Comparison of ENCODE assay signal across 19 mouse cellular contexts in genomic region chr6:135149722-135150121, GRCm38 (mm10). TPM values are rescaled to one million over a fixed set of nuclear protein-coding genes. Genes with fewer than 3 reads are reported as not detected.
DNase-seq lines count a peak whose midpoint lies in the region; ATAC-seq and TF ChIP-seq lines count a peak whose summit lies in the region.
"Had no signal": no experiment of that assay in that cellular context is flagged by ENCODE, and none has a peak within 500 bp of the region (broad histone marks: within the 10 kb centered on the region; RNA-seq: fewer than 3 reads in every experiment).

No protein-coding gene starts in this region.

- H3K4me1 ChIP-seq in heart, embryonic 14.5 days (ENCODE audit: control insufficient read depth in 2 of 2, insufficient read depth in 2 of 2, low read length in 2 of 2), result no peaks in the 10 kb centered on the region
- H3K4me1 ChIP-seq in midbrain, embryonic 13.5 days (replicated peaks), result no peaks in the 10 kb centered on the region
- no peaks in the 10 kb centered on the region for H3K4me1 ChIP-seq in midbrain, postnatal 0 days (ENCODE audit: insufficient read depth, low read length)
- H3K4me1 ChIP-seq: neural tube, embryonic 12.5 days had no signal

- 0 out of 2 replicates have a peak, but pooled peaks have one; percentile 14 for ATAC-seq in heart, embryonic 14.5 days (ENCODE audit: insufficient number of reproducible peaks, insufficient read depth, low FRiP score, low read depth)
- peak; percentile 35 for ATAC-seq in midbrain, embryonic 13.5 days
- no peak for ATAC-seq in midbrain, postnatal 0 days (ENCODE audit: low FRiP score)

- DNase-seq in heart, adult 8-10 months (ENCODE audit: low spot score), result no peak
- no peak for DNase-seq in layer of hippocampus, adult 2 months (ENCODE audit: low spot score in 2 of 2)
- DNase-seq in layer of hippocampus, adult 18-20 months (ENCODE audit: low spot score in 2 of 2), result no peak
- no peak for DNase-seq in midbrain, postnatal 0 days (ENCODE audit: low spot score)
- DNase-seq in thymus, postnatal 25 days, result no peak
- DNase-seq: cerebellum, adult 11-12 months; gastrocnemius, postnatal 14 days; heart, adult 2 months; right cerebral cortex, adult 18-20 months had no signal

- no peaks in the 10 kb centered on the region for H3K36me3 ChIP-seq in heart, embryonic 14.5 days (ENCODE audit: control insufficient read depth, insufficient read depth, low read length)
- H3K36me3 ChIP-seq in midbrain, embryonic 13.5 days, result no peaks in the 10 kb centered on the region
- no peaks in the 10 kb centered on the region for H3K36me3 ChIP-seq in midbrain, postnatal 0 days (ENCODE audit: insufficient read depth, low read length)
- H3K36me3 ChIP-seq: limb, embryonic 12.5 days; neural tube, embryonic 12.5 days had no signal

- no peak overlapping the region for H3K4me2 ChIP-seq in heart, embryonic 14.5 days (ENCODE audit: low read length)
- no peak overlapping the region for H3K4me2 ChIP-seq in midbrain, embryonic 13.5 days (replicated peaks)
- H3K4me2 ChIP-seq in midbrain, postnatal 0 days (ENCODE audit: low read depth, low read length, poor library complexity, severe bottlenecking), result no peak overlapping the region
- H3K4me2 ChIP-seq: limb, embryonic 12.5 days; neural tube, embryonic 12.5 days had no signal

- H3K4me3 ChIP-seq in heart, embryonic 14.5 days (ENCODE audit: control insufficient read depth in 1 of 2, insufficient read depth in 1 of 2, low read depth in 1 of 2, low read length in 2 of 2), result no peak overlapping the region
- H3K4me3 ChIP-seq in layer of hippocampus, adult 2 months, result no peak overlapping the region
- no peak overlapping the region for H3K4me3 ChIP-seq in midbrain, embryonic 13.5 days (replicated peaks)
- H3K4me3 ChIP-seq in midbrain, postnatal 0 days (ENCODE audit: low read depth, low read length), result no peak overlapping the region
- H3K4me3 ChIP-seq: heart, adult 2 months; limb, embryonic 12.5 days; neural tube, embryonic 12.5 days had no signal

- H3K9me3 ChIP-seq in heart, embryonic 14.5 days (ENCODE audit: control insufficient read depth, low read length), result no peaks in the 10 kb centered on the region
- no peaks in the 10 kb centered on the region for H3K9me3 ChIP-seq in midbrain, embryonic 13.5 days
- H3K9me3 ChIP-seq in midbrain, postnatal 0 days (ENCODE audit: low read length), result no peaks in the 10 kb centered on the region
- H3K9me3 ChIP-seq: neural tube, embryonic 12.5 days had no signal

- 72% methylated on average over 4 of the region's 4 CpGs for WGBS in heart, embryonic 14.5 days
- 79% methylated on average over 4 of the region's 4 CpGs for WGBS in midbrain, embryonic 13.5 days
- WGBS in midbrain, postnatal 0 days, result 77% methylated on average over 4 of the region's 4 CpGs

- TF ChIP-seq CTCF in layer of hippocampus, adult 2 months (conservative IDR thresholded peaks at IDR 0.05), result no peak
- no peak; the same call in 1 of the 2 replicates for TF ChIP-seq CTCF in midbrain, postnatal 0 days (IDR thresholded peaks at IDR 0.05)

- no peak overlapping the region for H3K9ac ChIP-seq in heart, embryonic 14.5 days (ENCODE audit: low read length)
- H3K9ac ChIP-seq in midbrain, embryonic 13.5 days (replicated peaks), result no peak overlapping the region
- H3K9ac ChIP-seq in midbrain, postnatal 0 days (replicated peaks; ENCODE audit: low read length, poor library complexity, severe bottlenecking), result no peak overlapping the region
- H3K9ac ChIP-seq: limb, embryonic 12.5 days; neural tube, embryonic 12.5 days had no signal

- H3K27me3 ChIP-seq in heart, embryonic 14.5 days (ENCODE audit: control insufficient read depth, insufficient read depth, low read length), result no peaks in the 10 kb centered on the region
- no peaks in the 10 kb centered on the region; the same call in 1 of the 2 replicates for H3K27me3 ChIP-seq in midbrain, embryonic 13.5 days
- no peaks in the 10 kb centered on the region for H3K27me3 ChIP-seq in midbrain, postnatal 0 days (ENCODE audit: insufficient read depth, low read length)
- H3K27me3 ChIP-seq: limb, embryonic 12.5 days; neural tube, embryonic 12.5 days had no signal

- no peak overlapping the region for H3K27ac ChIP-seq in heart, embryonic 14.5 days (replicated peaks in 1 of 2; ENCODE audit: control insufficient read depth in 1 of 2, insufficient read depth in 1 of 2, low read depth in 2 of 2, low read length in 2 of 2)
- peak overlapping the region; percentile 53; the same call in 1 of the 2 replicates for H3K27ac ChIP-seq in layer of hippocampus, adult 2 months
- no peak overlapping the region for H3K27ac ChIP-seq in midbrain, embryonic 13.5 days
- H3K27ac ChIP-seq in midbrain, postnatal 0 days (ENCODE audit: low read depth, low read length), result no peak overlapping the region
- H3K27ac ChIP-seq: heart, adult 2 months; limb, embryonic 12.5 days; neural tube, embryonic 12.5 days; stomach, postnatal 0 days had no signal

RNA-seq across cellular contexts. Expression of gene Gprc5d, which starts 31.6 kb away (rescaled TPM):
- not detected in 2 replicates for polyA plus RNA-seq in heart, embryonic 14.5 days (2014; fragmentation: Nextera tagmentation; extraction: Ambion mirVana)
- not detected for total RNA-seq in heart, adult 8-10 months (2022)
- not detected for total RNA-seq in layer of hippocampus, adult 2 months (2021)
- under 1 TPM in 1 of 2 experiments, not detected in 1; 0.25 TPM for total RNA-seq in layer of hippocampus, adult 18-20 months (2021)
- 0.12 TPM in 1 of 2 replicates, not detected in the other for polyA plus RNA-seq in midbrain, embryonic 13.5 days (2015; fragmentation: Nextera tagmentation; extraction: Ambion mirVana)
- total RNA-seq in midbrain, postnatal 0 days (2014; rRNA removed), result not detected in 2 replicates
- 0.27 TPM in 1 of 2 replicates, not detected in the other for polyA plus RNA-seq in midbrain, postnatal 0 days (2015; fragmentation: Nextera tagmentation; extraction: Ambion mirVana)
- total RNA-seq: adrenal gland, postnatal 36 days; gastrocnemius, postnatal 14 days; heart, adult 2 months; heart, postnatal 14 days; layer of hippocampus, postnatal 14 days; monocyte, adult 5-6 weeks had no signal
- polyA plus RNA-seq: C2C12; heart, adult 2 months; limb, embryonic 12.5 days; neural tube, embryonic 12.5 days had no signal

RNA-seq across cellular contexts. Expression of gene Fam234b, which starts 48.1 kb away (rescaled TPM):
- polyA plus RNA-seq in heart, embryonic 14.5 days (2014; fragmentation: Nextera tagmentation; extraction: Ambion mirVana), result 7.9 and 8.9 TPM in 2 replicates
- 10 to 100 TPM in 2 of 4 experiments, 1 to 10 TPM in 2; 7.1 to 11.9 (median 10.3) TPM for total RNA-seq in heart, adult 8-10 months (2022)
- total RNA-seq in layer of hippocampus, adult 2 months (2021), result 100 to 1,000 TPM; 161 to 166 TPM
- total RNA-seq in layer of hippocampus, adult 18-20 months (2021), result 100 to 1,000 TPM; 169 to 171 TPM
- 67.0 and 74.1 TPM in 2 replicates for polyA plus RNA-seq in midbrain, embryonic 13.5 days (2015; fragmentation: Nextera tagmentation; extraction: Ambion mirVana)
- 90.5 and 106 TPM in 2 replicates for total RNA-seq in midbrain, postnatal 0 days (2014; rRNA removed)
- 114 and 119 TPM in 2 replicates for polyA plus RNA-seq in midbrain, postnatal 0 days (2015; fragmentation: Nextera tagmentation; extraction: Ambion mirVana)

RNA-seq across cellular contexts. Expression of gene Hebp1, which starts 48.1 kb away (rescaled TPM):
- 2.5 and 9.2 TPM in 2 replicates for polyA plus RNA-seq in heart, embryonic 14.5 days (2014; fragmentation: Nextera tagmentation; extraction: Ambion mirVana)
- total RNA-seq in heart, adult 8-10 months (2022), result 10 to 100 TPM; 56.9 to 61.7 (median 58.6) TPM
- total RNA-seq in layer of hippocampus, adult 2 months (2021), result 10 to 100 TPM; 74.1 to 79.1 TPM
- 10 to 100 TPM; 84.3 to 93.4 TPM for total RNA-seq in layer of hippocampus, adult 18-20 months (2021)
- 2.7 and 3.4 TPM in 2 replicates for polyA plus RNA-seq in midbrain, embryonic 13.5 days (2015; fragmentation: Nextera tagmentation; extraction: Ambion mirVana)
- 8.9 and 10.6 TPM in 2 replicates for total RNA-seq in midbrain, postnatal 0 days (2014; rRNA removed)
- 8.7 and 9.2 TPM in 2 replicates for polyA plus RNA-seq in midbrain, postnatal 0 days (2015; fragmentation: Nextera tagmentation; extraction: Ambion mirVana)
